Mouse (Mus musculus): ENCODE results near the gene Mios.
A peak's percentile ranks its signal among the peaks of the same experiment; 100 is the strongest.

Gene Mios

GRCm38 (mm10) chr6:8258316-8258715 is 49.3 kb downstream of the Mios start:
- DNase-seq (ENCODE audit: low read depth, low spot score) = no peak
- Histone ChIP-seq H3K36me3 (ENCODE audit: control insufficient read depth, insufficient read depth, low read length, poor library complexity, severe bottlenecking) (no peaks in the 10 kb centered on the region), H3K27me3 (ENCODE audit: control insufficient read depth, insufficient read depth, low read length, poor library complexity, severe bottlenecking) (no peaks in the 10 kb centered on the region)

- Histone ChIP-seq H3K36me3 (ENCODE audit: control insufficient read depth, insufficient read depth, low read length, poor library complexity, severe bottlenecking) (no peaks in the 10 kb centered on the region), H3K27me3 (ENCODE audit: control insufficient read depth, insufficient read depth, low read length, poor library complexity, severe bottlenecking) (no peaks in the 10 kb centered on the region)
- peak; percentile 98 for DNase-seq (ENCODE audit: low read depth, low spot score)
Measured at GRCm38 (mm10) chr6:8259004-8259666, 50.1 kb downstream of the Mios start, which contains the start of the genes Rpa3, Umad1 and Gm45062. TSS of gene Rpa3 (minus strand) at chr6:8259173. TSS of gene Umad1 (plus strand) at chr6:8259288. TSS of gene Gm45062 (plus strand) at chr6:8259450.

GRCm38 (mm10) chr6:8259667-8260044 is 50.6 kb downstream of the Mios start:
- DNase-seq (ENCODE audit: low read depth, low spot score) = no peak
- no peaks in the 10 kb centered on the region for H3K27me3 ChIP-seq (ENCODE audit: control insufficient read depth, insufficient read depth, low read length, poor library complexity, severe bottlenecking)

GRCm38 (mm10) chr6:8271047-8271446 is 62.0 kb downstream of the Mios start:
- no peaks in the 10 kb centered on the region for H3K36me3 ChIP-seq (ENCODE audit: control insufficient read depth, insufficient read depth, low read length, poor library complexity, severe bottlenecking)
- DNase-seq (ENCODE audit: low read depth, low spot score) = no peak
- no peaks in the 10 kb centered on the region for H3K27me3 ChIP-seq (ENCODE audit: control insufficient read depth, insufficient read depth, low read length, poor library complexity, severe bottlenecking)

More at GRCm38 (mm10) chr6:8259667-8260044, 50.6 kb downstream of the Mios start:
- no peaks in the 10 kb centered on the region for H3K36me3 ChIP-seq (ENCODE audit: control insufficient read depth, insufficient read depth, low read length, poor library complexity, severe bottlenecking)

- Histone ChIP-seq H3K36me3 (ENCODE audit: control insufficient read depth, insufficient read depth, low read length, poor library complexity, severe bottlenecking) (no peaks in the 10 kb centered on the region), H3K27me3 (ENCODE audit: control insufficient read depth, insufficient read depth, low read length, poor library complexity, severe bottlenecking) (no peaks in the 10 kb centered on the region)
- DNase-seq (ENCODE audit: low read depth, low spot score) = peak; percentile 66
Measured at GRCm38 (mm10) chr6:8274387-8275054, 65.5 kb downstream of the Mios start.

- Histone ChIP-seq H3K36me3 (ENCODE audit: control insufficient read depth, insufficient read depth, low read length, poor library complexity, severe bottlenecking) (no peaks in the 10 kb centered on the region), H3K27me3 (ENCODE audit: control insufficient read depth, insufficient read depth, low read length, poor library complexity, severe bottlenecking) (no peaks in the 10 kb centered on the region)
- peak; percentile 81 for DNase-seq (ENCODE audit: low read depth, low spot score)
Measured at GRCm38 (mm10) chr6:8275098-8275497, 66.1 kb downstream of the Mios start.

GRCm38 (mm10) chr6:8276431-8276830 is 67.4 kb downstream of the Mios start:
- Histone ChIP-seq H3K36me3 (ENCODE audit: control insufficient read depth, insufficient read depth, low read length, poor library complexity, severe bottlenecking) (no peaks in the 10 kb centered on the region), H3K27me3 (ENCODE audit: control insufficient read depth, insufficient read depth, low read length, poor library complexity, severe bottlenecking) (no peaks in the 10 kb centered on the region)
- DNase-seq (ENCODE audit: low read depth, low spot score) = no peak

GRCm38 (mm10) chr6:8278426-8279002 is 69.5 kb downstream of the Mios start:
- Histone ChIP-seq H3K36me3 (ENCODE audit: control insufficient read depth, insufficient read depth, low read length, poor library complexity, severe bottlenecking) (no peaks in the 10 kb centered on the region), H3K27me3 (ENCODE audit: control insufficient read depth, insufficient read depth, low read length, poor library complexity, severe bottlenecking) (no peaks in the 10 kb centered on the region)
- DNase-seq (ENCODE audit: low read depth, low spot score) = peak; percentile 70

- H3K27me3 ChIP-seq (ENCODE audit: control insufficient read depth, insufficient read depth, low read length, poor library complexity, severe bottlenecking) = no peaks in the 10 kb centered on the region
- DNase-seq (ENCODE audit: low read depth, low spot score) = no peak
- H3K36me3 ChIP-seq (ENCODE audit: control insufficient read depth, insufficient read depth, low read length, poor library complexity, severe bottlenecking) = no peaks in the 10 kb centered on the region
Measured at GRCm38 (mm10) chr6:8283255-8283654, 74.2 kb downstream of the Mios start.

- Histone ChIP-seq H3K36me3 (ENCODE audit: control insufficient read depth, insufficient read depth, low read length, poor library complexity, severe bottlenecking) (no peaks in the 10 kb centered on the region), H3K27me3 (ENCODE audit: control insufficient read depth, insufficient read depth, low read length, poor library complexity, severe bottlenecking) (no peaks in the 10 kb centered on the region)
- no peak for DNase-seq (ENCODE audit: low read depth, low spot score)
Measured at GRCm38 (mm10) chr6:8285401-8285960, 76.5 kb downstream of the Mios start.
